Mouse (Mus musculus) MEL (cell line): ENCODE results near the gene Timmdc1. TPM values are rescaled to one million over a fixed set of nuclear protein-coding genes. Genes with fewer than 3 reads are reported as not detected.

Experiments
- DNase-seq: peaks from one replicate; pipeline ENCODE4 v3.0.0; 2011; ENCODE audit warnings: low read depth, low spot score
- H3K27ac ChIP-seq: 2 replicates; pipeline ENCODE4 v1.5.1; 2012; ENCODE audit warnings: low read depth, mild to moderate bottlenecking, control low read depth, low read length, moderate library complexity; ENCODE audit not compliant: control insufficient read depth
- H3K27me3 ChIP-seq, 2 experiments: fragments of 150-350 bp in 1 of 2; sonication (generic) in 1 of 2; 2 replicates each; pipeline ENCODE4 v1.6.1; 2012; ENCODE audit warnings: low read length in 2 of 2, mild to moderate bottlenecking in 2 of 2, improper control_type of control experiment in 1 of 2, moderate library complexity in 1 of 2; ENCODE audit not compliant: insufficient read depth in 2 of 2, control insufficient read depth in 1 of 2
- H3K36me3 ChIP-seq, 2 experiments: 2 replicates each; pipeline ENCODE4 v1.6.1; 2012 to 2014; ENCODE audit warnings: low read length in 2 of 2, improper control_type of control experiment in 1 of 2, inconsistent platforms in 1 of 2, mild to moderate bottlenecking in 1 of 2; ENCODE audit not compliant: insufficient read depth in 2 of 2, control insufficient read depth in 1 of 2
- H3K4me1 ChIP-seq, 2 experiments: fragments of 150-350 bp in 1 of 2; sonication (generic) in 1 of 2; 2 replicates each; pipeline ENCODE4 v1.6.1; 2012; ENCODE audit warnings: low read length in 2 of 2, improper control_type of control experiment in 1 of 2, mild to moderate bottlenecking in 1 of 2; ENCODE audit not compliant: insufficient read depth in 2 of 2, control insufficient read depth in 1 of 2
- H3K4me3 ChIP-seq, 2 experiments: fragments of 150-350 bp in 1 of 2; sonication (generic) in 1 of 2; 2 replicates each; pipeline ENCODE4 v1.5.1; 2012; ENCODE audit warnings: low read depth in 2 of 2, low read length in 2 of 2, mild to moderate bottlenecking in 2 of 2, moderate library complexity in 2 of 2, control low read depth in 1 of 2, improper control_type of control experiment in 1 of 2; ENCODE audit not compliant: control insufficient read depth in 1 of 2, insufficient read depth in 1 of 2
- H3K79me2 ChIP-seq: 2 replicates; pipeline ENCODE4 v1.6.1; 2012; ENCODE audit warnings: mild to moderate bottlenecking, low read length, moderate library complexity; ENCODE audit not compliant: control insufficient read depth, poor library complexity, insufficient read depth
- H3K9ac ChIP-seq: 2 replicates; pipeline ENCODE4 v1.6.1; 2012; ENCODE audit warnings: low read depth, mild to moderate bottlenecking, control low read depth, low read length, moderate library complexity; ENCODE audit not compliant: control insufficient read depth, poor library complexity, severe bottlenecking
- H3K9me3 ChIP-seq: fragments of 150-350 bp; sonication (generic); replicated peaks from 2 replicates; pipeline ENCODE4 v1.6.1; 2012; ENCODE audit warnings: mild to moderate bottlenecking, low read length, improper control_type of control experiment, moderate library complexity; ENCODE audit not compliant: insufficient read depth
- CTCF ChIP-seq, 3 experiments: IDR thresholded peaks in 2 of 3; conservative IDR thresholded peaks in 1 of 3; 2 replicates each; pipeline ENCODE4 v1.5.1; 2011 to 2012; ENCODE audit warnings: low read length in 3 of 3, low read depth in 2 of 3, mild to moderate bottlenecking in 2 of 3, improper control_type of control experiment in 1 of 3, inconsistent platforms in 1 of 3, mixed read lengths in 1 of 3, moderate library complexity in 1 of 3; ENCODE audit not compliant: control insufficient read depth in 1 of 3, insufficient read depth in 1 of 3, poor library complexity in 1 of 3, severe bottlenecking in 1 of 3
- EP300 ChIP-seq, 2 experiments: IDR thresholded peaks; 2 replicates each; pipeline ENCODE4 v1.6.1; 2011; ENCODE audit warnings: improper control_type of control experiment in 2 of 2, low read length in 2 of 2, low read depth in 1 of 2, mild to moderate bottlenecking in 1 of 2
- ETS1 ChIP-seq: IDR thresholded peaks from 2 replicates; pipeline ENCODE4 v1.6.1; 2012; ENCODE audit warnings: low read depth, mild to moderate bottlenecking, inconsistent platforms, low read length, improper control_type of control experiment, moderate library complexity
- GABPA ChIP-seq: IDR thresholded peaks from 2 replicates; pipeline ENCODE4 v1.6.1; 2012; ENCODE audit warnings: low read depth, mild to moderate bottlenecking, inconsistent platforms, low read length, improper control_type of control experiment, moderate library complexity
- JUND ChIP-seq: IDR thresholded peaks from 2 replicates; pipeline ENCODE4 v1.6.1; 2011; ENCODE audit warnings: low read depth, mild to moderate bottlenecking, improper control_type of control experiment, low read length
- MAFK ChIP-seq: IDR thresholded peaks from 2 replicates; pipeline ENCODE4 v1.6.1; 2011; ENCODE audit warnings: low read depth, mild to moderate bottlenecking, low read length, improper control_type of control experiment, borderline replicate concordance
- MAX ChIP-seq: IDR thresholded peaks from 2 replicates; pipeline ENCODE4 v1.6.1; 2011; ENCODE audit warnings: low read length, improper control_type of control experiment
- MAZ ChIP-seq: IDR thresholded peaks from 2 replicates; pipeline ENCODE4 v1.6.1; 2012; ENCODE audit warnings: low read depth, mild to moderate bottlenecking, inconsistent platforms, low read length, improper control_type of control experiment
- MEF2A ChIP-seq: IDR thresholded peaks from 2 replicates; pipeline ENCODE4 v1.6.1; 2014; ENCODE audit warnings: low read depth, mild to moderate bottlenecking, inconsistent platforms, low read length, improper control_type of control experiment; ENCODE audit not compliant: poor library complexity, insufficient replicate concordance, severe bottlenecking; ENCODE audit errors: extremely low read depth
- MXI1 ChIP-seq: IDR thresholded peaks from 2 replicates; pipeline ENCODE4 v1.6.1; 2011; ENCODE audit warnings: mild to moderate bottlenecking, low read depth, low read length, improper control_type of control experiment
- MYB ChIP-seq: IDR thresholded peaks from 2 replicates; pipeline ENCODE4 v1.6.1; 2011; ENCODE audit warnings: mild to moderate bottlenecking, low read depth, low read length, improper control_type of control experiment
- MYC ChIP-seq: IDR thresholded peaks from 2 replicates; pipeline ENCODE4 v1.6.1; 2011; ENCODE audit warnings: low read depth, mild to moderate bottlenecking, low read length, improper control_type of control experiment, moderate library complexity
- NRF1 ChIP-seq: IDR thresholded peaks from 2 replicates; pipeline ENCODE4 v1.6.1; 2014; ENCODE audit warnings: low read depth, mild to moderate bottlenecking, inconsistent platforms, low read length, improper control_type of control experiment, moderate library complexity; ENCODE audit not compliant: poor library complexity, insufficient read depth, severe bottlenecking
- POLR2AphosphoS2 ChIP-seq: IDR thresholded peaks from 2 replicates; pipeline ENCODE4 v1.6.1; 2011; ENCODE audit warnings: low read length, improper control_type of control experiment
- RAD21 ChIP-seq: IDR thresholded peaks from 2 replicates; pipeline ENCODE4 v1.6.1; 2011; ENCODE audit warnings: mild to moderate bottlenecking, low read depth, low read length, improper control_type of control experiment
- RCOR1 ChIP-seq: IDR thresholded peaks from 2 replicates; pipeline ENCODE4 v1.6.1; 2012; ENCODE audit warnings: low read depth, mild to moderate bottlenecking, inconsistent platforms, low read length, improper control_type of control experiment
- SIN3A ChIP-seq: IDR thresholded peaks from 2 replicates; pipeline ENCODE4 v1.6.1; 2012; ENCODE audit warnings: low read length, improper control_type of control experiment, inconsistent platforms
- SMC3 ChIP-seq: IDR thresholded peaks from 2 replicates; pipeline ENCODE4 v1.6.1; 2011; ENCODE audit warnings: low read depth, low read length, improper control_type of control experiment
- TAL1 ChIP-seq: IDR thresholded peaks from 2 replicates; pipeline ENCODE4 v1.6.1; 2012; ENCODE audit warnings: mild to moderate bottlenecking, inconsistent platforms, low read length, moderate library complexity, mixed read lengths
- TBP ChIP-seq: IDR thresholded peaks from 2 replicates; pipeline ENCODE4 v1.8.0; 2011; ENCODE audit warnings: low read depth, low read length, improper control_type of control experiment
- UBTF ChIP-seq: IDR thresholded peaks from 2 replicates; pipeline ENCODE4 v1.6.1; 2012; ENCODE audit warnings: low read depth, mild to moderate bottlenecking, inconsistent platforms, low read length, improper control_type of control experiment, moderate library complexity, borderline replicate concordance; ENCODE audit not compliant: insufficient read depth
- USF1 ChIP-seq: IDR thresholded peaks from 2 replicates; pipeline ENCODE4 v1.6.1; 2014; ENCODE audit warnings: low read depth, mild to moderate bottlenecking, inconsistent platforms, low read length, improper control_type of control experiment, moderate library complexity
- USF2 ChIP-seq, 2 experiments: IDR thresholded peaks; 2 replicates each; pipeline ENCODE4 v1.6.1; 2011 to 2012; ENCODE audit warnings: improper control_type of control experiment in 2 of 2, low read length in 2 of 2, borderline replicate concordance in 1 of 2, inconsistent platforms in 1 of 2, low read depth in 1 of 2, mild to moderate bottlenecking in 1 of 2; ENCODE audit not compliant: insufficient read depth in 1 of 2
- ZC3H11A ChIP-seq: IDR thresholded peaks from 2 replicates; pipeline ENCODE4 v1.6.1; 2012; ENCODE audit warnings: low read depth, mild to moderate bottlenecking, inconsistent platforms, low read length, improper control_type of control experiment
- ZMIZ1 ChIP-seq: IDR thresholded peaks from 2 replicates; pipeline ENCODE4 v1.6.1; 2012; ENCODE audit warnings: low read depth, mild to moderate bottlenecking, inconsistent platforms, low read length, improper control_type of control experiment, moderate library complexity
- ZNF384 ChIP-seq: IDR thresholded peaks from 2 replicates; pipeline ENCODE4 v1.6.1; 2012; ENCODE audit warnings: low read depth, mild to moderate bottlenecking, inconsistent platforms, low read length, improper control_type of control experiment
- polyA plus RNA-seq, 2 experiments: library from polyadenylated mRNA; stranded (reverse) in 1 of 2; unstranded in 1 of 2; fragments of >175 nt in 1 of 2; fragments of >200 nt in 1 of 2; gene quantifications; 2 replicates each; pipeline versions ENCODE4 v1.2.1 to v1.2.4; 2012; ENCODE audit warnings: low replicate concordance in 2 of 2, low read depth in 1 of 2; ENCODE audit not compliant: insufficient read length in 2 of 2, insufficient read depth in 1 of 2, missing spikeins in 1 of 2
- total RNA-seq: library from RNA; depleted of rRNA; stranded (reverse); fragments of 300-350 nt; gene quantifications from 2 replicates; pipeline ENCODE4 v1.2.3, GENCODE M21; 2012

Timmdc1 gene
- total and polyA plus RNA-seq, 3 experiments, result 38.0 to 40.4 TPM; not detected in 1

GRCm38 (mm10) chr16:38483582-38484309 lies 38.7 kb downstream of the Timmdc1 start:
- H3K36me3 ChIP-seq, result peaks cover 0 to 13% of the 10 kb centered on the region in 2 experiments; a peak in 2 of 4 replicates
- no peak for DNase-seq

GRCm38 (mm10) chr16:38482780-38483562 lies 39.5 kb downstream of the Timmdc1 start:
- H3K9me3 ChIP-seq, result no peaks in the 10 kb centered on the region
- no peaks in the 10 kb centered on the region for H3K79me2 ChIP-seq
- peaks cover 0 to 13% of the 10 kb centered on the region in 2 experiments; a peak in 2 of 4 replicates for H3K36me3 ChIP-seq
- H3K27me3 ChIP-seq, result no peaks in the 10 kb centered on the region
- no peak overlapping the region for H3K4me3 ChIP-seq
- H3K27ac ChIP-seq, result no peak overlapping the region
- DNase-seq, result peak; percentile 77
- no peak overlapping the region for H3K9ac ChIP-seq
- peaks cover 0 to 14% of the 10 kb centered on the region in 2 experiments; a peak in 3 of 4 replicates for H3K4me1 ChIP-seq
- TF ChIP-seq MAX (no peak), UBTF (no peak), POLR2AphosphoS2 (no peak), CTCF (IDR thresholded peaks at IDR 0.05 in 2 of 3, conservative IDR thresholded peaks at IDR 0.05 in 1 of 3; ENCODE audit: control insufficient read depth in 1 of 3, insufficient read depth in 1 of 3, low read depth in 2 of 3, low read length in 3 of 3, poor library complexity in 1 of 3, severe bottlenecking in 1 of 3) (peak; percentile 33 to 77 (median 67)), MEF2A (no peak), JUND (no peak), SMC3 (peak; percentile 93), USF1 (no peak), TBP (no peak), GABPA (no peak), MYC (peak; percentile 86), MYB (no peak), ZNF384 (peak; percentile 35; the same call in 1 of the 2 replicates), EP300 (IDR thresholded peaks at IDR 0.05; ENCODE audit: low read depth in 1 of 2, low read length in 2 of 2) (no peak), ZC3H11A (peak; percentile 89), ZMIZ1 (no peak), USF2 (IDR thresholded peaks at IDR 0.05; ENCODE audit: borderline replicate concordance in 1 of 2, insufficient read depth in 1 of 2, low read depth in 1 of 2, low read length in 2 of 2) (no peak), MAFK (no peak), RAD21 (peak; percentile 83), ETS1 (no peak), SIN3A (no peak)

More at GRCm38 (mm10) chr16:38483582-38484309, 38.7 kb downstream of the Timmdc1 start:
- Histone ChIP-seq H3K27ac (no peak overlapping the region), H3K4me3 (no peak overlapping the region), H3K79me2 (no peaks in the 10 kb centered on the region), H3K9me3 (no peaks in the 10 kb centered on the region), H3K9ac (no peak overlapping the region), H3K27me3 (no peaks in the 10 kb centered on the region), H3K4me1 (peaks cover 0 to 14% of the 10 kb centered on the region in 2 experiments; a peak in 3 of 4 replicates)
- TF ChIP-seq TAL1 (no peak), RCOR1 (no peak), ETS1 (no peak), CTCF (IDR thresholded peaks at IDR 0.05 in 2 of 3, conservative IDR thresholded peaks at IDR 0.05 in 1 of 3; ENCODE audit: control insufficient read depth in 1 of 3, insufficient read depth in 1 of 3, low read depth in 2 of 3, low read length in 3 of 3, poor library complexity in 1 of 3, severe bottlenecking in 1 of 3) (no peak), JUND (no peak), MXI1 (no peak), ZMIZ1 (no peak), GABPA (no peak), POLR2AphosphoS2 (no peak), MAZ (no peak), MYB (no peak), SMC3 (no peak), NRF1 (no peak), EP300 (IDR thresholded peaks at IDR 0.05; ENCODE audit: low read depth in 1 of 2, low read length in 2 of 2) (no peak), MAX (no peak)
